Mouse (Mus musculus): Measurements from ENCODE around the gene Cox17.

Cox17 gene

GRCm38 (mm10) chr16:38395060-38395730 lies 48.4 kb downstream of the Cox17 start:
- DNase-seq: no peak

DNA sequence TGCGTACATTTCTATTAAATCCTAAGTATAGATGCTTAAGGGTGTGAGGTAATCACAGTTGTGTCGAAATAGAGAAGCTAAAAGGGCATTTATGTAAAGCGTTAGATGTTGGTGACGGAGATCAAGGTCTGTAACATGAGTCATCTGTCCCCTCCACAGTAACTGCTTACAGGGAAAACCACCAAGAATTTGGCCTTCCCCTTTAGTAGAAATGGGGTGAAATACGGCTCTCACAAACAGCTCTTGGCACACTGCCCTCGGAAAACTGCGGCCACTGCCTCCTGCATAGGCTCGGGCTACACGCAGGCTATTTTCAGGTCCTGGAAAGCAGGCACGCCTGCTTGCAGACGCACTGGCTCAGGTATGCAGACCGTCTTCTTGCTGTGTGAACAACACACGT lies 49.4 kb downstream of the Cox17 start:
- DNase-seq: peak; percentile 31

DNA sequence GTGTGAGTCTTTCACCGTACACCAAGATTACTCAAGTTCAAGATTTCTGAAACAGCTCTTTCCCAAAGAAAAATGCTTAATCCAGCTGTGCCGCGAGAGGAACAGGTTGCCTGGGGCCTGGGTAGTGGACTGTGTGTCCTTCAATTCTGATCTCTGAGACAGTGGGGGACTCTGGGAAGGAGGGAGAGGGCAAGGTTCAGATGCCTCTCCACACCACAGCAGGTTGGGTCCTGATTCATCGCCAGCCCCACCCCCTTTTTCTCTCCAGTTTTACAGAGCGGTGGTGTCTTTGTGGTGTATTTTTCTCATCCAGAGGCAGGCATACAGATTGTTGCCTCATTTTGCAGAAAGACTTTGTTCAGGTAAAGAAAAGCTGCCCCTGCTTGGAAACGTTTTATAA lies 51.5 kb downstream of the Cox17 start:
- DNase-seq: peak; percentile 69

DNA sequence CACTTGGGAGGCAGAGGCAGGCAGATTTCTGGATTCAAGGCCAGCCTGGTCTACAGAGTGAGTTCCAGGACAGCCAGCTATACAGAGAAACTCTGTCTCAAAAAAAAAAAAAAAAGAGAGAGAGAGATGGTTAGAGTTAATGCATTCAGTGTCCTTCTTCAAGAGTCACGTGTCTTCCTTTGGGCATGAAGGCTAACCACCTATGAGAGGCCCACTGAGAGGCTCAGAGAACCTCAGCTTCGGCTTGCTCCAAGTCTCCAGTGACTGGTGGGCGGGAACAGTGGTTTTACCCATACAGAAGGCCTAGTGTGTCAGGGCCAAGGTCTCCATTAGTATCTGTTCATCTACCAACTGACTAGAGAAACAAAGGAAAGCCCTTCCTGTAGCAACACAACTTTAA lies 52.3 kb downstream of the Cox17 start:
- no peak for DNase-seq

DNA sequence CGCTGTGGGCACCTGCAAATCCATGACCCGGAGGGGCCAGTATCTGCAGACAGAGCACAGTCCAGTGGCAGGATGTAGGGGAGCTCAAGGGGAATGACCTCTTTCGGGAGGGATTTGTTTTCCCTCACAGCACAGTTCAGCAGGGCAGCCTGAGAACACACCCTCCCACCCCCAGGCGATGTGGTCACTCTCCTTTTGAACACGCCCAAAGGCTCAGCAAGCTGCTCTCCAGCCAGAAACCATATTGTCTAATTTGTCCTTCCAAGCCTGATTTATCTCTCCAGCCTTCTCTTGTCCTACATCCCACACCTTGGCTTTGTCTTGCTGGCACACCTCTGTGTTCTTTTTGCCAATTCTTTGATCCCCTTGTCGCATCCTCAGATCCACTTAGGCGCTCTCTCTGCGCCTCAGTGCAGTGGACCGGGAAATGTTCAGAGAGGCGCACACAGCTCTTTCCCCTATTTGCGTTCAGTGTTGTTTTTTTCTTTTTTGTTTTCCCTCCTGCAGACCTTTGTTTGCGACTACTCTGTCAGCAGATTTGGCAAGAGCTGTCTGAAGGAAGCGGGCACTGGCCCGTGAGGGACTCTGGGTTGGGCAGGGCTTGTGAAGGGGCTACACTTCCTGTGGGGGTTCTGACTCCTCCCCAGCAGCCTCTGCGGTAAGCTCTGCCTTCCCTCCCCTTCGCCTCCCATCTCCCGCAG lies 52.9 kb downstream of the Cox17 start:
- peak; percentile 27 for DNase-seq

DNA sequence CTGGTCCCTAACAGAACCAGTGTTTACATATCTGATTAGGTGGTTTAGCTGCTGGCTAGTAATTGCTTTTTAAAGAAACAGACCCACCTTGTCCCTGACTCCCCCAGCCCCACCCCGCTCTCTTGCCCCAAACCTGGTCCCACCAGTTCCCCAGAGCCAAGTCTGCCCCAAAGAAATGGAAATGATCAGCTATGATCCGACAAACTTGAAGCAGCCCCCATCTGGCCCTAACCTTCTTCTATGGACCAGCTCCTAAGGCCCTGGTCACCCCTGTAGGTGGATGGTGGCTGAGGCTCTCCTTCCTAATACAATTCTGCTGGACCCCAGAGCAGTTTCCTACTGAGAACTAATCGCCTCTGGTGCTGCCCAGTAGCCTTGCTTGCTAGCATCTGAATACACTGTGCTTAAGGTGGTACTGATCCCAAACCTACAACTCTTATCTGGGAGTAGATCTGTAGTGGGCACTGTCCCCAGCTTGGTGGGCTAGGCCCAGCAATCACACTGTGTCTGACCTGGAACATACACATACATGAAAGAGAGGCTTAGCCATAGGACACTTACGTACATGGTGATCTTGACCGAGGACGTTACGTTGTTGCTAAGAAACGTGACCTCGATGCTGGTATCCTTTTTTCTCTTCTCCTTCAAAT lies 53.6 kb downstream of the Cox17 start:
- DNase-seq: no peak

DNA sequence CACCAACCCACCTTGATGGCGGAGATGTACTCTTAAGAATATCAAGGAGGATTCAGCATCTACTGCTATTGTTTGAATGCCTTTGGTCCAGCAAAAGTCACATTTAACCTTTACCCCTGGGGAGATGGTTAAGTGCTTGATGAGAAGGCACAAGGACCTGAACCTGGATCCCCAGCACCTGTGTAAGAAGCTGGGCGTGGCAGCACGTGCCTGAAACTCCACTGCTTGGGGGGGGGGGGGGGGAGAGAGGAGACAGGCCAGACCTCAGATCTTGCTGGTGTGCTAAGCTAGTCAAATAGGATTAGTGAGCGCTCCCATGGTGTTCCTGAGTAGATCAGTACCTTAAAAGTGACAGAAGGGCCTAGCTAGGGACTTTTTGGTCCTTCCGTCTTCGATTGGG lies 54.7 kb downstream of the Cox17 start:
- no peak for DNase-seq
